Mouse (Mus musculus): ENCODE results near the gene Gnaz. TPM values are rescaled to one million over a fixed set of nuclear protein-coding genes. Genes with fewer than 3 reads are reported as not detected.

Gene Gnaz
- polyA plus RNA-seq, 1 experiment from 2014 or later = 3.6 TPM

GRCm38 (mm10) chr10:74933548-74934190 lies 33.3 kb upstream of the Gnaz start:
- 85% methylated on average over 19 of the region's 19 CpGs for WGBS
- H3K9ac ChIP-seq = no peak overlapping the region

GRCm38 (mm10) chr10:74934521-74934920 lies 32.5 kb upstream of the Gnaz start:
- Histone ChIP-seq H3K27me3 (replicated peaks) (no peaks in the 10 kb centered on the region), H3K4me3 (replicated peaks) (no peak overlapping the region), H3K9ac (no peak overlapping the region), H3K36me3 (no peaks in the 10 kb centered on the region), H3K4me1 (replicated peaks) (no peaks in the 10 kb centered on the region), H3K9me3 (no peaks in the 10 kb centered on the region), H3K4me2 (replicated peaks) (no peak overlapping the region), H3K27ac (no peak overlapping the region)
- WGBS = 79% methylated on average over 12 of the region's 12 CpGs
- no peak for ATAC-seq

More at GRCm38 (mm10) chr10:74933548-74934190, 33.3 kb upstream of the Gnaz start:
- no peak for ATAC-seq
- Histone ChIP-seq H3K9me3 (no peaks in the 10 kb centered on the region), H3K4me1 (replicated peaks) (no peaks in the 10 kb centered on the region), H3K36me3 (no peaks in the 10 kb centered on the region), H3K4me2 (replicated peaks) (no peak overlapping the region), H3K27ac (no peak overlapping the region), H3K4me3 (replicated peaks) (no peak overlapping the region), H3K27me3 (replicated peaks) (no peaks in the 10 kb centered on the region)

- ATAC-seq = no peak
- WGBS = 25% methylated on average over 6 of the region's 6 CpGs
- Histone ChIP-seq H3K27ac (no peak overlapping the region), H3K9me3 (no peaks in the 10 kb centered on the region), H3K36me3 (no peaks in the 10 kb centered on the region), H3K4me1 (replicated peaks) (no peaks in the 10 kb centered on the region), H3K4me2 (replicated peaks) (no peak overlapping the region), H3K4me3 (replicated peaks) (no peak overlapping the region), H3K27me3 (replicated peaks) (no peaks in the 10 kb centered on the region), H3K9ac (no peak overlapping the region)
Measured at GRCm38 (mm10) chr10:74935016-74935415, 32.0 kb upstream of the Gnaz start.

- H3K4me2 ChIP-seq (replicated peaks) = no peak overlapping the region
- H3K9ac ChIP-seq = no peak overlapping the region
- H3K36me3 ChIP-seq = no peaks in the 10 kb centered on the region
- no peak overlapping the region for H3K27ac ChIP-seq
- no peaks in the 10 kb centered on the region for H3K4me1 ChIP-seq (replicated peaks)
- H3K9me3 ChIP-seq = no peaks in the 10 kb centered on the region
- H3K27me3 ChIP-seq (replicated peaks) = no peaks in the 10 kb centered on the region
- no peak overlapping the region for H3K4me3 ChIP-seq (replicated peaks)
- 81% methylated on average over 10 of the region's 10 CpGs for WGBS
- ATAC-seq = peak; percentile 64
Measured at GRCm38 (mm10) chr10:74937003-74937790, 29.8 kb upstream of the Gnaz start.

GRCm38 (mm10) chr10:74938410-74938809 lies 28.6 kb upstream of the Gnaz start:
- Histone ChIP-seq H3K4me3 (replicated peaks) (no peak overlapping the region), H3K9me3 (no peaks in the 10 kb centered on the region), H3K36me3 (no peaks in the 10 kb centered on the region), H3K27ac (no peak overlapping the region), H3K9ac (no peak overlapping the region; the same call in 1 of the 2 replicates), H3K4me2 (replicated peaks) (no peak overlapping the region), H3K27me3 (replicated peaks) (no peaks in the 10 kb centered on the region), H3K4me1 (replicated peaks) (no peaks in the 10 kb centered on the region)
- ATAC-seq = no peak
- 58% methylated on average over 5 of the region's 5 CpGs for WGBS

- WGBS = 63% methylated on average over 3 of the region's 3 CpGs
- Histone ChIP-seq H3K9ac (no peak overlapping the region), H3K36me3 (no peaks in the 10 kb centered on the region), H3K27ac (no peak overlapping the region), H3K9me3 (no peaks in the 10 kb centered on the region), H3K4me3 (replicated peaks) (no peak overlapping the region), H3K27me3 (replicated peaks) (no peaks in the 10 kb centered on the region), H3K4me2 (replicated peaks) (no peak overlapping the region), H3K4me1 (replicated peaks) (no peaks in the 10 kb centered on the region)
- ATAC-seq = no peak
Measured at GRCm38 (mm10) chr10:74939300-74939699, 27.7 kb upstream of the Gnaz start.

GRCm38 (mm10) chr10:74940795-74941194 lies 26.2 kb upstream of the Gnaz start:
- Histone ChIP-seq H3K4me2 (replicated peaks) (no peak overlapping the region), H3K9ac (no peak overlapping the region), H3K4me3 (replicated peaks) (no peak overlapping the region), H3K9me3 (no peaks in the 10 kb centered on the region), H3K27me3 (replicated peaks) (no peaks in the 10 kb centered on the region), H3K4me1 (replicated peaks) (no peaks in the 10 kb centered on the region), H3K36me3 (no peaks in the 10 kb centered on the region), H3K27ac (no peak overlapping the region)
- WGBS = 84% methylated on average over 1 of the region's 1 CpGs
- ATAC-seq = no peak

- no peak overlapping the region for H3K4me2 ChIP-seq (replicated peaks)
- WGBS = 42% methylated on average over 9 of the region's 9 CpGs
- H3K27ac ChIP-seq = no peak overlapping the region
- no peaks in the 10 kb centered on the region for H3K9me3 ChIP-seq
- H3K4me3 ChIP-seq (replicated peaks) = no peak overlapping the region
- H3K4me1 ChIP-seq (replicated peaks) = no peaks in the 10 kb centered on the region
- no peaks in the 10 kb centered on the region for H3K27me3 ChIP-seq (replicated peaks)
- H3K9ac ChIP-seq = no peak overlapping the region
- no peaks in the 10 kb centered on the region for H3K36me3 ChIP-seq
- peak; percentile 69 for ATAC-seq
Measured at GRCm38 (mm10) chr10:74952830-74953443, 14.0 kb upstream of the Gnaz start.

- WGBS = 69% methylated on average over 1 of the region's 1 CpGs
- Histone ChIP-seq H3K4me2 (replicated peaks) (no peak overlapping the region), H3K9me3 (no peaks in the 10 kb centered on the region), H3K27me3 (replicated peaks) (peaks cover 22% of the 10 kb centered on the region), H3K4me3 (replicated peaks) (no peak overlapping the region), H3K4me1 (replicated peaks) (peaks cover 14% of the 10 kb centered on the region), H3K27ac (no peak overlapping the region), H3K9ac (no peak overlapping the region), H3K36me3 (no peaks in the 10 kb centered on the region)
- no peak for ATAC-seq
Measured at GRCm38 (mm10) chr10:74964380-74964779, 2.6 kb upstream of the Gnaz start.

- H3K9ac ChIP-seq = peak overlapping the region; percentile 52
- 6% methylated on average over 25 of the region's 25 CpGs for WGBS
Measured at GRCm38 (mm10) chr10:74967651-74968267, 782 bp downstream of the Gnaz start.

GRCm38 (mm10) chr10:74969266-74969665 lies 2.3 kb downstream of the Gnaz start:
- no peaks in the 10 kb centered on the region for H3K36me3 ChIP-seq
- H3K9me3 ChIP-seq = no peaks in the 10 kb centered on the region
- no peak overlapping the region for H3K27ac ChIP-seq
- H3K4me3 ChIP-seq (replicated peaks) = no peak overlapping the region
- no peak for ATAC-seq
- H3K4me2 ChIP-seq (replicated peaks) = no peak overlapping the region
- peaks cover 14% of the 10 kb centered on the region for H3K4me1 ChIP-seq (replicated peaks)
- WGBS = 88% methylated on average over 2 of the region's 2 CpGs
- H3K27me3 ChIP-seq (replicated peaks) = peaks cover 22% of the 10 kb centered on the region
- no peak overlapping the region for H3K9ac ChIP-seq

More at GRCm38 (mm10) chr10:74967651-74968267, 782 bp downstream of the Gnaz start:
- H3K4me2 ChIP-seq (replicated peaks) = peak overlapping the region; percentile 97
- no peaks in the 10 kb centered on the region for H3K9me3 ChIP-seq
- H3K4me3 ChIP-seq (replicated peaks) = peak overlapping the region; percentile 69
- peaks cover 14% of the 10 kb centered on the region for H3K4me1 ChIP-seq (replicated peaks)
- H3K36me3 ChIP-seq = no peaks in the 10 kb centered on the region
- peaks cover 22% of the 10 kb centered on the region for H3K27me3 ChIP-seq (replicated peaks)
- H3K27ac ChIP-seq = no peak overlapping the region
- no peak; the same call in 1 of the 2 replicates for ATAC-seq

- no peak for ATAC-seq
- 64% methylated on average over 6 of the region's 6 CpGs for WGBS
- H3K9me3 ChIP-seq = no peaks in the 10 kb centered on the region
- H3K27me3 ChIP-seq (replicated peaks) = peaks cover 8% of the 10 kb centered on the region
- H3K4me2 ChIP-seq (replicated peaks) = no peak overlapping the region
- no peaks in the 10 kb centered on the region for H3K36me3 ChIP-seq
- no peak overlapping the region for H3K4me3 ChIP-seq (replicated peaks)
- H3K9ac ChIP-seq = no peak overlapping the region
- H3K4me1 ChIP-seq (replicated peaks) = peaks cover 4% of the 10 kb centered on the region; the same call in 1 of the 2 replicates
- no peak overlapping the region for H3K27ac ChIP-seq
Measured at GRCm38 (mm10) chr10:74973026-74973425, 6.0 kb downstream of the Gnaz start.

All from intestine, embryonic 15.5 days (tissue).